ENCODE assay signal across 12 mouse cellular contexts in genomic region chr17:45964031-45964430, GRCm38 (mm10).
DNase-seq lines count a peak whose midpoint lies in the region; ATAC-seq and TF ChIP-seq lines count a peak whose summit lies in the region.
"Had no signal": no experiment of that assay in that cellular context is flagged by ENCODE, and none has a peak within 500 bp of the region (broad histone marks: within the 10 kb centered on the region; RNA-seq: fewer than 3 reads in every experiment).

No protein-coding gene starts in this region.

- TF ChIP-seq CTCF in lung, adult 2 months (IDR thresholded peaks at IDR 0.05; ENCODE audit: insufficient read depth, low read length) = no peak
- TF ChIP-seq CTCF in stomach, postnatal 0 days (IDR thresholded peaks at IDR 0.05; ENCODE audit: low read depth) = no peak

- no peak overlapping the region for H3K4me3 ChIP-seq in lung, embryonic 16.5 days (ENCODE audit: low read length)
- no peak overlapping the region for H3K4me3 ChIP-seq in lung, adult 2 months (replicated peaks; ENCODE audit: extremely low read depth, low read depth, low read length)
- no peak overlapping the region for H3K4me3 ChIP-seq in stomach, postnatal 0 days (ENCODE audit: low read depth, low read length)
- H3K4me3 ChIP-seq: heart, adult 2 months had no signal

- no peaks in the 10 kb centered on the region for H3K27me3 ChIP-seq in lung, embryonic 16.5 days (ENCODE audit: control insufficient read depth, insufficient read depth, low read depth, low read length)
- H3K27me3 ChIP-seq in stomach, postnatal 0 days (ENCODE audit: control insufficient read depth, insufficient read depth, low read length) = no peaks in the 10 kb centered on the region

- ATAC-seq in lung, embryonic 16.5 days (ENCODE audit: low read depth) = peak; percentile 75
- peak; percentile 58 for ATAC-seq in stomach, postnatal 0 days (ENCODE audit: low FRiP score, low TSS enrichment)

- no peaks in the 10 kb centered on the region for H3K36me3 ChIP-seq in lung, embryonic 16.5 days (ENCODE audit: control insufficient read depth, insufficient read depth, low read length)
- no peaks in the 10 kb centered on the region for H3K36me3 ChIP-seq in stomach, postnatal 0 days (ENCODE audit: control insufficient read depth, insufficient read depth, low read length)

- H3K27ac ChIP-seq in lung, embryonic 16.5 days (ENCODE audit: low read length) = 0 out of 2 replicates have a peak overlapping the region, but pooled peaks have one; percentile 7
- H3K27ac ChIP-seq in stomach, postnatal 0 days (replicated peaks) = no peak overlapping the region
- H3K27ac ChIP-seq: heart, adult 2 months had no signal

- H3K4me2 ChIP-seq in lung, embryonic 16.5 days (ENCODE audit: low read depth, low read length) = no peak overlapping the region
- no peak overlapping the region for H3K4me2 ChIP-seq in stomach, postnatal 0 days (replicated peaks; ENCODE audit: low read depth)

- no peak for TF ChIP-seq POLR2A in lung, adult 2 months (IDR thresholded peaks at IDR 0.05; ENCODE audit: borderline replicate concordance, extremely low read depth, low read depth, low read length)

- TF ChIP-seq EP300 in stomach, postnatal 0 days (optimal IDR thresholded peaks at IDR 0.05) = no peak

- peaks cover 11% of the 10 kb centered on the region for H3K4me1 ChIP-seq in lung, embryonic 16.5 days (replicated peaks; ENCODE audit: control insufficient read depth, insufficient read depth, low read length)
- H3K4me1 ChIP-seq in lung, adult 2 months (ENCODE audit: control insufficient read depth, insufficient read depth, low read length) = no peaks in the 10 kb centered on the region
- H3K4me1 ChIP-seq in stomach, postnatal 0 days (replicated peaks; ENCODE audit: control insufficient read depth, insufficient read depth) = no peaks in the 10 kb centered on the region

- no peak for DNase-seq in lung, adult 2 months
- peak; percentile 81 for DNase-seq in kidney, adult 11 months
- DNase-seq in kidney, postnatal 4 days = peak; percentile 42 to 69
- peak; percentile 56 for DNase-seq in stomach, postnatal 0 days (ENCODE audit: low spot score)
- DNase-seq in spleen, adult 18-20 months = no peak
- DNase-seq in B cell, adult 2 months = no peak
- DNase-seq: cerebellum, adult 8-10 months; heart, adult 2 months; heart, postnatal 36 days; layer of hippocampus, adult 9-11 months; left cerebral cortex, postnatal 4 days had no signal

- H3K9me3 ChIP-seq in lung, embryonic 16.5 days (ENCODE audit: control insufficient read depth, low read length) = no peaks in the 10 kb centered on the region
- H3K9me3 ChIP-seq in stomach, postnatal 0 days (ENCODE audit: control insufficient read depth, low read length) = no peaks in the 10 kb centered on the region

- H3K9ac ChIP-seq in lung, embryonic 16.5 days (ENCODE audit: low read length) = no peak overlapping the region
- no peak overlapping the region for H3K9ac ChIP-seq in stomach, postnatal 0 days (ENCODE audit: low read length)

Comparison
In these comparisons a context has a peak if more than half of its experiments do, and no peak if none do; other contexts are left out.
1. DNase-seq: peak in kidney, adult 11 months (single experiment), kidney, postnatal 4 days (2 of 2) and stomach, postnatal 0 days (single experiment); none in lung, adult 2 months (single experiment), spleen, adult 18-20 months (0 of 2) and B cell, adult 2 months (0 of 2).